Mouse (Mus musculus) limb, embryonic 14.5 days (tissue): ENCODE measurements at regions not wholly inside any gene's neighbourhood (a gene's known extent, or its start where the extent isn't known, plus 50 kb on each side); places are given as distances from the start of the nearest gene placed in this dataset. TPM values are rescaled to one million over a fixed set of nuclear protein-coding genes. Genes with fewer than 3 reads are reported as not detected.

ENCODE experiments used
- ATAC-seq: fragments of 200-750 bp; cut with Nextera tagmentation; 2 replicates; pipeline ENCODE4 v1.8.0; 2017; ENCODE audit warnings: low read depth, moderate number of reproducible peaks, moderate TSS enrichment; ENCODE audit not compliant: low FRiP score
- DNase-seq: peaks from one replicate; pipeline ENCODE4 v3.0.0-alpha.2; 2015; ENCODE audit warnings: low spot score
- H3K27ac ChIP-seq: fragments of 300-500 bp; sonication (generic); replicated peaks from 2 replicates; pipeline ENCODE4 v1.5.1; 2014; ENCODE audit warnings: low read depth, mild to moderate bottlenecking, low read length, moderate library complexity, mixed read lengths
- H3K27me3 ChIP-seq: fragments of 300-500 bp; sonication (generic); 2 replicates; pipeline ENCODE4 v1.6.1; 2014; ENCODE audit warnings: low read length, mixed read lengths; ENCODE audit not compliant: control insufficient read depth, insufficient read depth
- H3K36me3 ChIP-seq: fragments of 300-500 bp; sonication (generic); 2 replicates; pipeline ENCODE4 v1.6.1; 2014; ENCODE audit warnings: mild to moderate bottlenecking, low read length, moderate library complexity, mixed read lengths; ENCODE audit not compliant: control insufficient read depth, insufficient read depth
- H3K4me1 ChIP-seq: fragments of 300-500 bp; sonication (generic); 2 replicates; pipeline ENCODE4 v1.6.1; 2014; ENCODE audit warnings: antibody characterized with exemption, low read length, mixed read lengths; ENCODE audit not compliant: control insufficient read depth, insufficient read depth
- H3K4me2 ChIP-seq: fragments of 300-500 bp; sonication (generic); replicated peaks from 2 replicates; pipeline ENCODE4 v1.6.1; 2014; ENCODE audit warnings: low read depth, mild to moderate bottlenecking, low read length, moderate library complexity; ENCODE audit not compliant: severe bottlenecking
- H3K4me3 ChIP-seq: fragments of 300-500 bp; sonication (generic); replicated peaks from 2 replicates; pipeline ENCODE4 v1.5.1; 2014; ENCODE audit warnings: low read length
- H3K9ac ChIP-seq: fragments of 300-500 bp; sonication (generic); 2 replicates; pipeline ENCODE4 v1.6.1; 2014; ENCODE audit warnings: mild to moderate bottlenecking, low read depth, low read length, moderate library complexity; ENCODE audit not compliant: severe bottlenecking
- H3K9me3 ChIP-seq: fragments of 300-500 bp; sonication (generic); 2 replicates; pipeline ENCODE4 v1.6.1; 2016; ENCODE audit warnings: low read length; ENCODE audit not compliant: control insufficient read depth
- POLR2A ChIP-seq: fragments of 200-500 bp; IDR thresholded peaks from 2 replicates; pipeline ENCODE4 v1.8.0; 2012; ENCODE audit warnings: inconsistent platforms, mild to moderate bottlenecking, moderate library complexity, borderline replicate concordance; ENCODE audit not compliant: insufficient read depth, insufficient read length; ENCODE audit errors: extremely low read depth
- whole genome bisulfite sequencing: fragments of 180-500 bp; shearing (Covaris S2); extraction: QIAGEN DNeasy Blood & Tissue Kit; methylation state at CpG from one replicate; pipeline ENCODE4 v1.1.7; 2014; 5-methylcytosine and 5-hydroxymethylcytosine counted together
- microRNA counts: library from miRNA; unstranded; fragments of <30 nt; microRNA quantifications from one replicate; lab custom pipeline; 2016
- microRNA-seq: library from miRNA; unstranded; fragments of <30 nt; microRNA quantifications from one replicate; pipeline ENCODE4, GENCODE M21; 2016

DNA sequence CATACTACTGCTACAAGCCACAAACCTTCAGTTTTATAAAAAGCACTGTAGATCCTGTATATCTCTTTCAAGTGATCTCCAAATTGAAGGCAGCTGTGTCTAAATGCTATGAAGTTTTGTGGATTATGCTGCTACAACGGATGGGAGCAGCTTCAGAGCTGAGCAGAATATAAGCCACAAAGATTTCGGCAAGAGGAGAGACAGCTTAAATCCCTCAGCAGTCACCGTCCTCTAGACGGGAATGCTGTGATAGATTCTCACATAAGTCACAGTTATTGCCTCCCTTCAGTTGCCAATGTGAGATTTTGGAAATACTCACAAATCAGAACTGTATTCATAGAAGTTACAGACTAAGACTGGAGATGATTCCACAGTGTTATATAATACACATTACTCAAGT, 76.3 kb upstream of the Ccdc85a start:
- no peak for TF ChIP-seq POLR2A
- no peak overlapping the region for H3K9ac ChIP-seq
- H3K4me3 ChIP-seq: no peak overlapping the region
- 50% methylated on average over 4 of the region's 4 CpGs for WGBS
- no peak overlapping the region for H3K27ac ChIP-seq
- DNase-seq (no peak), ATAC-seq (no peak)
- H3K27me3 ChIP-seq: no peaks in the 10 kb centered on the region
- H3K9me3 ChIP-seq: no peaks in the 10 kb centered on the region
- H3K4me1 ChIP-seq: no peaks in the 10 kb centered on the region
- no peak overlapping the region for H3K4me2 ChIP-seq
- H3K36me3 ChIP-seq: no peaks in the 10 kb centered on the region

DNA sequence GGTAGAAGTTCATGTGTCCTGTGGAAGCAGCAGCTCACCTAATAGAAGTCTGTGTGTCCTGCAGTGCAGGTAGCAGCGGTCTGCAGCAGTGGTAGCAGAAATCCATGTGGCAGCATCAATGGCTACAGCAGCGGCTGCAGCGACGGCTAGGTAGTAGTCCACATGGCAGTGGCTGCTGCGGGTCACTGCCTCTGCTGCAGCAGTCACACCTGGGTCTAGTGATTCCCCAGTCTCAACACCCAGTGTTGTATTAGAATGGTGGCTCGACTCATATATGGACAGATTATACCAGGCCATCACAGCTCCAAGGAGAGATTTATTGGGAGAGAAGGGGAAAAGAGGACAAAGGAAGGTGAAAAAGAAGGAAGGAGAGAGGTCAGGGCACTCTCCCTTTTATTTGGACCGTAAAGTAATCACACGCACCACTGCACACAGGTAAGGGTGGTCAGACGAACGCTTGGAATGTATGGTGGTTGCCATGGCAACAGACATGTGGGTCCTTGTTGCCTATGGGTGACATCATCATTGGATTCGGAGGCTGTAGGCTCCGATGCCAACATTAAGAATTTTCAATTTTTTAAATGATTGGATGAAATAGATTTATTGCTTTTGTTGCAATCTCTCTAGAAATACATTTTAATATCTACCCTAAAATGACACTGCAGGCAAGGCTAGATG, 71.2 kb upstream of the Ccdc85a start:
- Histone ChIP-seq H3K9me3 (no peaks in the 10 kb centered on the region), H3K36me3 (no peaks in the 10 kb centered on the region), H3K4me1 (no peaks in the 10 kb centered on the region), H3K27me3 (no peaks in the 10 kb centered on the region), H3K9ac (no peak overlapping the region), H3K27ac (no peak overlapping the region), H3K4me3 (no peak overlapping the region), H3K4me2 (no peak overlapping the region)
- TF ChIP-seq POLR2A: no peak
- DNase-seq (no peak), ATAC-seq (no peak)
- WGBS: 74% methylated on average over 12 of the region's 12 CpGs

DNA sequence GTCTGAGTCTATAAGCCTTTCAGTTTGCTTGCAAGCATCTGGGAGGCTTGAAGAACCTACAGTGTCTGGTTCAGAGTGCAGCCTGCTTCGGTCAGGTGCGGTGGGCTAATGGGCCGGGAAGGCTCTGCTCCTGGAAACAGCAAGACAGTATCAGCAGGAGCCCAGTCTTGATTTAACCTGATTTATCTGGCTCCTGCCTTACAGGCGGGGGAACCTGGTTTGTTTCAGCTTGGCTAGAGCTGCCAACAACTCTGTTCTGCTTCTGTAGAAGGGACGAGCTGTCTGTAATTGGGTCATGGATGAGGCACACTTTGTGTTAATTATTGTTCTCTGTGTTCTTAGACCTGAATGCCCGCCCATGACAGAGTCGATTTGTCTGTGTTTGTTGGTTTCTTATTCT, 65.3 kb upstream of the Ccdc85a start:
- no peaks in the 10 kb centered on the region for H3K36me3 ChIP-seq
- ATAC-seq: no peak
- no peak overlapping the region for H3K27ac ChIP-seq
- no peaks in the 10 kb centered on the region for H3K4me1 ChIP-seq
- TF ChIP-seq POLR2A: no peak
- no peak overlapping the region for H3K4me3 ChIP-seq
- WGBS: 77% methylated on average over 7 of the region's 7 CpGs
- no peak overlapping the region for H3K9ac ChIP-seq
- H3K27me3 ChIP-seq: no peaks in the 10 kb centered on the region
- DNase-seq: no peak
- no peak overlapping the region for H3K4me2 ChIP-seq
- no peaks in the 10 kb centered on the region for H3K9me3 ChIP-seq

DNA sequence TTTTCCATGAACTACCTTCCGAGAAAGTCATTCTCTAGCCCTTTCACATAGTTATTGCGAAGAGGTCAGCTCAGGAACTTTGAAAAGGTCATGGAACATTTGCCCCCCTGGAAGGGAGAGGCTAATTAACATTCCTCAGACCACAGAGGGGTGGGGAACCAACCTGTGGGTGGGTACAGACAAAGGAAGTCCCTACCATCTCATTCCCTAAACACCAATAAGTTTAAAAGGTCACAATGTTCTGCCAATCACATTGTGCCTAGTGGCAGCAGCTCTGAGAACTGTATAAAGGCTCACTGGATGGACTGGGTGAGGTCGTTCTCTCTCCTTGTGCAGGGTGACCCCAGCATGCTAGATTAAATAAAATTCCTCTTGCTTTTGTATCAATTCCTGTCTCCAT, 64.8 kb upstream of the Ccdc85a start:
- Histone ChIP-seq H3K9ac (no peak overlapping the region), H3K27me3 (no peaks in the 10 kb centered on the region), H3K27ac (no peak overlapping the region), H3K4me1 (no peaks in the 10 kb centered on the region), H3K4me2 (no peak overlapping the region), H3K9me3 (no peaks in the 10 kb centered on the region), H3K4me3 (no peak overlapping the region), H3K36me3 (no peaks in the 10 kb centered on the region)
- no peak for DNase-seq
- WGBS: 33% methylated on average over 3 of the region's 3 CpGs
- ATAC-seq: no peak
- TF ChIP-seq POLR2A: no peak

DNA sequence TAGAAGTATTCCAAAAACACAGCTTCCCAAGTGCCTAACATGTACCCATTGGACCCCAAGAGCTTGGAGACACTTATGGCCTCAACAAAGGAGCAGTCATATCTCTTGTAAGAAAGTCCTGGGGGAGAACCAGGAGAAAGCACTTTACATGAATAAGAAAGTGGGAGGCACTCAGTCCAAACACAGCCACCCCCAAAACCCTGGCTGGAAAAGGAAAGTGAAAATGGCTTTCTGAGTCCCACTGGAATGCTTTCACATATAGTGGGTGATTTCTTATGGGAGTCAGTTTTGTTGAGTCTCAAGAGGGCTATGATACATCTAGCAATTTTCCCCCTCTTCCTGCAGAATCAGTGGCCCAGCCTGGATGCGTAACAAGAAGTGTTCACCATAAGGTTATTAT, 55.0 kb upstream of the Ccdc85a start:
- 84% methylated on average over 1 of the region's 1 CpGs for WGBS
- Histone ChIP-seq H3K27me3 (no peaks in the 10 kb centered on the region), H3K4me2 (no peak overlapping the region), H3K27ac (no peak overlapping the region), H3K9me3 (no peaks in the 10 kb centered on the region), H3K9ac (no peak overlapping the region), H3K4me1 (no peaks in the 10 kb centered on the region), H3K36me3 (no peaks in the 10 kb centered on the region), H3K4me3 (no peak overlapping the region)
- TF ChIP-seq POLR2A: no peak
- ATAC-seq (no peak), DNase-seq (no peak)

DNA sequence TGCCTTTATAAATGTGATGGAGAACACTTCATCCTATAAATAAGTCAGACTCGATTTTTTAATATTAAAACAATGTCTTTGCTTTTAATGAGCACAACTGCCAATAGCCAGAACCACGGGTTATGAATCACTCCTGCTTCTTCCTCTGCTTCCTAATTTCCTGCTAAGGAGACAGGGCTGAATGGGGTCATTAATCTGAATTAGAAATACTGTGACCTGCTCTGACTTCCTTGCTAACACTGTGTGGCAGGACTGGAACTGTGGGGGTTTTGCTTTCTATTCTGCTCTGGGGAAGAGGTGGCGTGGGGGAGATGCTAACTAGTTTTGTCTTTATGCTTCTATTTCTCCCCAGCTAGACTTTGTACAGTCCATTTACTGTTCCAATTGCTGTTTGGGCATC, 52.6 kb upstream of the Ccdc85a start:
- Histone ChIP-seq H3K4me2 (no peak overlapping the region), H3K36me3 (no peaks in the 10 kb centered on the region), H3K4me3 (no peak overlapping the region), H3K4me1 (no peaks in the 10 kb centered on the region), H3K27me3 (no peaks in the 10 kb centered on the region), H3K9me3 (no peaks in the 10 kb centered on the region), H3K27ac (no peak overlapping the region), H3K9ac (no peak overlapping the region)
- no peak for ATAC-seq
- WGBS: 29% methylated on average over 3 of the region's 3 CpGs
- no peak for DNase-seq
- TF ChIP-seq POLR2A: no peak

MicroRNAs encoded in the stretch of these regions (microRNA counts, 519-probe panel; counts per million panel counts)
- microRNA mmu-miR-216a (lab: Ali Mortazavi, UCI) (1,743 counts per million, percentile 17 among the panel's probes with 10 or more counts), microRNA mmu-miR-216b (lab: Ali Mortazavi, UCI) (not detected), microRNA mmu-miR-217 (lab: Ali Mortazavi, UCI) (not detected)

Small RNA genes in the stretch of these regions (microRNA-seq; reads per million reads assigned to microRNA genes)
- gene Mir216a (not detected), gene Mir216b (not detected), gene Mir216c (not detected), gene Mir217 (2.1 reads per million)
